Mouse (Mus musculus) frontal cortex, postnatal 36 days (tissue): ENCODE results near the gene Ggta1.
A peak's percentile ranks its signal among the peaks of the same experiment; 100 is the strongest.

Experiments used
- DNase-seq, 2 experiments: peaks; one replicate each; pipeline ENCODE4 v3.0.0; 2022; ENCODE audit warnings: low spot score in 2 of 2

Ggta1 gene

DNA sequence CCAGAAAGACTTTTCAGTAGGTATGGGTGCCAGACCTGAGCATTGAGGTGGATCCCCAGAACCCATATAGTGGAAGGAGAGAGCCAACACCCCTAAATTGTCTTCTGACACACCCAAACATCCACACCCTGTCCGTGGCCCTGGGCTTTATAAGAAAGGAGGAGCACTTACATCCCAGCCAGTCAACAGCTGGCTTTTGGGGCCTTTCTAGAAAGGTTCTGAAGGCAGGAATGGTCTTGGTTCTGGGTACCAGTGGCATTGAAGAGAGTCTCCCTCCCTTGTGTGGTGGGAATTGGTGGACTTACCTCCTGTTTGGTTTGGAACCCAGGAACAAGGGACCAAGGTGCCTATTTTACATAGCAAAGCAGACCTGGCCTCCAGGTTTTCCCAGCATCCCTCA, 56.4 kb downstream of the Ggta1 start:
- DNase-seq, result no peak

DNA sequence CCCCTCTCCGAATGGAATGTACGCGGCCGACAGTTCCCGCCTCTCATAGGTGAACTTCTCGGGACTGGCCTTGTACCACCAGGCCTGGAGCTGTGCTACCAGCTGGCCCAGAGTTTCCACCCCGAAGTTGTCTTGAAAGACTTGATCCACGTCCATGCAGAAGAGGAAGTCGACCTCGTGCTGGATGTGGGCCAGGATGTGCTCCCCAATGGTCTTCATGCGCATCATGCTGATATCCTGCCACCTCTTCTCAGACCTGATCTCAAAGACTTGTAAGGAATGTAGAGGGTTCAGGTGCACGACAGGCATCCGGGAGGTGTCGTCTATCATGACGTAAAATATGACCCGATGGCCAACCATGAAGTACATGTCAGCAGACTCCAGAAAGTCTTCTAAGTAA, 60.6 kb downstream of the Ggta1 start:
- no peak for DNase-seq

DNA sequence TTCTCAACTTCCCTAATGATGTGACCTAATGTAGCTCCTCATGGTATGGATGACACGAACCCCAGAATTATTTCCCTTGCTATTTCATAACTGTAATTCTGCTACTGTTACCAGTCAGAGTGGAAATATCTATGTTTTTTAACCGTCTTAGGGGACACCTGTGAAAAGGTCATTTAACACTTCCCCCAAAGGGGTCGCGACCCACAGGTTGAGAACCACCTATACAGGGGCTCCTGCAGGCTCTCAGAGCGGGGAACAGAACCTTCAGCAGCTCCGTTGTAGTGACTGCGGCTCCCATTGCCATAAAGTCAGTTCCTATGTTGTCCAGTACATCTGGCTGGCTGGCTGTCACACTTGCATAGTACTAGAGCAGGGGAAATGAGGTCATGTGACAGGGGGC, 62.3 kb downstream of the Ggta1 start:
- DNase-seq, result no peak

DNA sequence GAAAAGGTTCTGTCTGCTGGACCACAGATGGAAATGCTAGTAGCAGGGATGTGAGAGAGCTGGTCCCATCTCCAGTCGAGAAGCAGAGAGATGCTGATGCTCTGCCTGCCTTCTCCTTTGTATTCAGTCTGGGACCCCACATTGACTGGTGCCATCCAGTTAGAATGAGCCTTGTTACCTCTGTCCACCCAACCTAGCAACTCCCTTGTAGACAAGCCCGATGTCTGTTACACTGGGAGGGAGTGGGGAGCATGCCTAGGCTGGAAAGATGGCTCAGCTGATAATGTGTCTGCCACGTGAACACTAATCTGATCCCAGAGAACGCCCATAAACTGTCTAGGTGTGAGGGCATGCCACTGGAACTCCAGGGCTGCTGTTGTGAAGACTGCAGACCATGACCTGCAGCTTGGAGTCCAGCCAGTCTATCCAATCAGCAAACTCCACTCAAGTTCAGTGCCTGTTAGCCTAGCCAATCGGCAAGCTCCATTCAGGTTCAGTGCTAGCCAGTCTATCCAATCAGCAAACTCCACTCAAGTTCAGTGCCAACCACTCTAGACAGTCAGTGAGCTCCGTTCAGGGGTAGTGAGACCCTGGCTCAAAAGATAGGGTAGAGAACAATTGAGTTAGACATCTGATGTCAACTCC, 64.7 kb downstream of the Ggta1 start:
- no peak for DNase-seq

DNA sequence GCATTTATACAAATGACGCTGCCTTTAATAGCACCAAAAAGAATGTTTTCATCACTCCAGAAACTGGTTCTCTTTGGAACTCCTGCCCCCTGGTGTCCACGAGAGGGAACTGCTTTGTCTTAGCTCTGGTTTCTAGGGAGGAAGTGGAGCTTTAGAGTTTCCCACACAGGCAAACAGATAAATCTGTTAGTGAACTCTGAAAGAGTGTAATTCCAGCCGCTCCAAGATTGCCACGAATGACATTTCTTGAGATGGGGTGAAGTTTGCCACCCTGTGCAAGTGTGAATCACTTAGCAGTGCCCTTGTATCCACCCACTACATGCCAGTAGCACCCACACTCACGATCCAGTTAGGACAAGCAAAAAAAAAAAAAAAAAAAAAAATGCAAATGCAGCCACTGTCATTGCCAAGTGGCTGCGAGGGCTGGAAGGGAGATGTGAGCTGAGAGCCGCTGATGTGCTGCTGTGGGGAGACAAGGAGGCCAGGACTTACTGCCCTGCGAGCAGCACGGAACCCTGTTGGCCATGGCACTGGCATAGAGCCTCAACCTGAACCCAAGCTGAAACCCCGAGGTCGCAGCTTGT, 65.3 kb downstream of the Ggta1 start:
- DNase-seq, result peak; percentile 72 to 83

DNA sequence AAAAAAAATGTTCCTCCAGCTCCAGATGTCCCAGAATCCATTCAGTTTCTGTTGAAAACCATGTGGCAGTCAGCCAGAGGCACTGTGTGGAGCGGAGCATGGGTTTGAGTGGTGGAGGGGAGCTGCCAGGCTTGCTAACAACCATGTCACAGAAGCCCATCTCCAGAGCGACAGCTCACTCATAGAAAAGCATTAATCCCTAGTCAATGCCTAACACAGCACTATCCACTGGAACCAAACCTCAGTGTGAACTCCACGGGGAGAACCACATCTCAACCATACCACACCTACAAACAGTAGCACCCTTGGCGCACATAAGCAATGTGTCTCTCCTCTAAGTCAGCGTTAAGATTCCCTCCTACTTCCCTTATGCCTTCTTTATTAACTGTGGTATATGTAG, 65.9 kb downstream of the Ggta1 start, which contains the start of gene 4930402F06Rik:
TSS of gene 4930402F06Rik (minus strand) at position 80 of the 400 bp plus-strand sequence.
- DNase-seq, result peak; percentile 46 to 52

DNA sequence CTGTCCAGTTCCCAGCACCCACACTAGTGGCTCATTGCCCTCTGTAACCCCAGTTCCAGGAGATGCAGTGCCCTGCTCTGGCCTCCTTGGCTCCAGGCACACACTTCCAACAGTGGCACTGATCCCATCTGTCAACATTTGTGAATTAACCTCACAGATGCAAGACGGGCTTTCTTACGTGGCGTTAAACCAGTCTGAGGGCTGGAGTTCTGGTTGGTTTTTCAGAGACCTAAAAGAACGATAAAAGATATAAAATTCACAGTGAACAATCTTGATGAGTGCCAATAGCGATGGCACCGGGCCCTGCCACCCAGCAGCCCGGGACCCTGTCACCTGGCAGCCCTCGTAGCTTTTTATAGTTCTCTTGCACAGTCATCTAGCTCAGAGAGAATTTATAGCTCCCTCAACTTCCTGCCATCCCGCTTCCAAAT, 77.6 kb downstream of the Ggta1 start:
- DNase-seq, result no peak

DNA sequence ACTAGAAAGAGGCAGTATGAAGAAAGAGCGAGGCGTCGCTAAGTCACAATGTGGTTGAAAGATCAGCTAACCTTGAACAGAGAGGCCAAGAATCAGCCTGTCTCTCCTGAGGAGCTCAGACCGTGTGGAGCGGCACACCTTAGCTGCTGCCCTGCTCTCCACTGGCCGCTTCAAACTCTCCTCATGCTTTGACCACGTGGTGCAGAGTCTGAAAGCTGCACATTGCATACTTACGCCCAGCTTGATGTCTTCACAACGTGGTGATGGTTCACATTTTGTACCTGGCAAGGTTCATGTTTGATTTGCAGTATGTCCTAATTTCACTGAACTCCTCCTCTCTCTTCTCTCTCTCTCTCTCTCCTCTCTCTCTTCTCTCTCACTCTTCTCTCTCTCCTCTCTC, 83.7 kb downstream of the Ggta1 start:
- DNase-seq, result no peak

DNA sequence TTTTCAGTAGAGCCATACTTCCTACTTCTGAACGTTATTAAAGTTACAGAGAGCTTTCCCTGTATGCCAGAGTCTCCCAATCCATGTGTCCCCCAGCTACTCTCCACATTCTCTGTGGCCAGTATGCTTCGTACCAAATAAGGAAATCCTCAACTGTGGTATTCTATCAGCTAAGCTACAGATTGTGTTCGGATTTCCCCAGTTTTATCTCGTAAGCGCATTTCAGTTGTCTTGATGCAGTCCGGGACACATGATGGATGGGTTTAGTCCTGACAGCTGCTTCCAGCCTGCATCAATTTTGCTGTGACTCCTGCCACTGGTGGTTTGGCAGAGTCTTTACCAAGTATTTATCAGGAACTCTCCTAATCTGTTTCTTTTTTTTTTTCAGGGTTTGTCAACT, 85.4 kb downstream of the Ggta1 start:
- no peak for DNase-seq

DNA sequence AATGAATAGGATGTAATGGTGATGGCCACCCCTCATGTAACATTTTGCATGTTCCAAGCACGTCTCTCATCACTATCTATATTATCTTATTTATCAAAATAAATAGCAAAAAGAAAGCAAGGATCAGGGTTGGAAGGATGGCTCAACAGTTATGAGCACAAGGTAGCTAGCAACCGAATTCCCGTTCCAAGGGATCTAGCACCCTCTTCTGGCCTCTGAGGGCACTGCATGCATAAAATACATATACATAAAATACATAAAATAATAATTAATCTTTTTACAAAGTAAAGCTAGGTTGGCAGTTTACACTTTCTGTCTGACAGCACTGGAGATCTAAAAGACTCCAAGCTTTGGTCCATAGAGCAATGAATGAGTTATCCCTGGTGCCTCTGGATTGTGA, 90.0 kb downstream of the Ggta1 start:
- no peak for DNase-seq

DNA sequence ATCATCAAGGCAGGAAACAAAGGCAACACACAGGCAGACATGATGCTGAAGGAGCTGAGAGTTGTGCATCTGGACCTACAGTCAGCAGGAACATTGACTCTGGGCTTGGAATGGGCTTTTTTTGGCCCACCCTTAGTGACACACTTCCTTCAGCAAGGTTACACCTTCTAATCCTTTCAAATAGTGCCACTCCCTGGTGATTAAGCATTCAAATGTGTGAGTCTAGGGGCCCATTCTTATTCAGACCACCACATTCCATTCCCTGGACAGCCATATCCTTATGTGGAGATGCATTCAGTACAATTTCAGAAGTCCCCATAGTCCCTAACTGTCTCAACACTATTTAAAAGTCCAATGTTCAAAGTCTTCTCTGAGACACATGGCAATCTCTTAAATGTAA, 92.3 kb downstream of the Ggta1 start:
- no peak for DNase-seq

DNA sequence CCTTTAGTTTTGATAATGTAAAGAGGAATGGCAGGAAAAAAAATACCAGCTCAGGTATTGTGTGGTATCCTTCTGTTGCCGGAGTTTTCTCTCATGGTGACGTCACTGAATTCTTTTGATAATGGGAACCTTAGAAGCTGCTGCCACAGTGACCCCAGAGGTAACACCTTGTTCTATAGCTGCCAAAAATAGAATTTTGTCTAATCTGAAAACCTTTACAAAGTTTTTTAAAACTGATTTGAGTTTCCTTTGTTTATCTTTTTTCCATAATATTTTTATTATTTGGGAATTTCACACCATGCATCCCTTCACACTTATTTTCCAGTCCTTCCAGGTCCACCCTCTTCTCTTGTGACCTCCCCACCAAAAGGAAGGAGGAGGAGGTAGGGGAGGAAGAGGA, 95.4 kb downstream of the Ggta1 start, which contains the start of gene 4930568D16Rik:
TSS of gene 4930568D16Rik (minus strand) at position 101 of the 400 bp plus-strand sequence.
- DNase-seq, result no peak
